Comparison of ENCODE assay signal across 9 mouse cellular contexts in genomic region chr5:104074388-104074787, GRCm38 (mm10). TPM values are rescaled to one million over a fixed set of nuclear protein-coding genes. Genes with fewer than 3 reads are reported as not detected.
DNase-seq lines count a peak whose midpoint lies in the region; ATAC-seq and TF ChIP-seq lines count a peak whose summit lies in the region.
"Had no signal": no experiment of that assay in that cellular context is flagged by ENCODE, and none has a peak within 500 bp of the region (broad histone marks: within the 10 kb centered on the region; RNA-seq: fewer than 3 reads in every experiment).

No protein-coding gene starts in this region.

- H3K4me2 ChIP-seq in kidney, postnatal 0 days (ENCODE audit: low read length), result peak overlapping the region; percentile 34

- H3K4me1 ChIP-seq in kidney, postnatal 0 days (replicated peaks; ENCODE audit: insufficient read depth, low read length), result 0 out of 2 replicates have a peak, but pooled peaks cover 3% of the 10 kb centered on the region
- peaks cover 18% of the 10 kb centered on the region for H3K4me1 ChIP-seq in megakaryocyte, embryonic 14.5 days

- intact Hi-C loops in heart, postnatal 25 days (cut with DNase I), result loop anchor here (5.0 kb wide), 3 partner anchors 72 to 263 kb away; no protein-coding TSS in a partner anchor

- no peak overlapping the region for H3K4me3 ChIP-seq in kidney, postnatal 0 days (replicated peaks; ENCODE audit: low read depth, low read length)
- H3K4me3 ChIP-seq in megakaryocyte, embryonic 14.5 days (replicated peaks), result peak overlapping the region; percentile 29

- H3K9ac ChIP-seq in kidney, postnatal 0 days (ENCODE audit: low read depth, low read length), result no peak overlapping the region

- no peaks in the 10 kb centered on the region for H3K27me3 ChIP-seq in kidney, postnatal 0 days (ENCODE audit: insufficient read depth, low read length)
- peaks cover 20% of the 10 kb centered on the region for H3K27me3 ChIP-seq in megakaryocyte, embryonic 14.5 days (replicated peaks)

- peak; percentile 92 for DNase-seq in heart, adult 11 months
- DNase-seq in heart, postnatal 25 days (ENCODE audit: low spot score), result no peak
- DNase-seq in R1 (ENCODE audit: low read depth, low spot score), result peak; percentile 77
- DNase-seq in cerebellum, postnatal 4 days (ENCODE audit: low spot score in 2 of 2), result peak; percentile 57 to 68
- peak; percentile 23 to 38 for DNase-seq in heart, adult 9 months (ENCODE audit: low spot score in 2 of 2)
- DNase-seq in kidney, postnatal 0 days (ENCODE audit: low spot score), result peak; percentile 80
- DNase-seq in spleen, postnatal 4 days (ENCODE audit: low spot score in 2 of 2), result peak; percentile 47 to 87

- TF ChIP-seq CTCF in kidney, postnatal 0 days (IDR thresholded peaks at IDR 0.05; ENCODE audit: low read depth), result peak; percentile 86

- H3K36me3 ChIP-seq in kidney, postnatal 0 days (ENCODE audit: insufficient read depth, low read length), result no peaks in the 10 kb centered on the region
- H3K36me3 ChIP-seq in megakaryocyte, embryonic 14.5 days (replicated peaks; ENCODE audit: low read length), result no peaks in the 10 kb centered on the region

- 23% methylated on average over 12 of the region's 12 CpGs for WGBS in kidney, postnatal 0 days

- ATAC-seq in kidney, postnatal 0 days (replicated peaks; ENCODE audit: low FRiP score, low read depth), result no peak

- no peaks in the 10 kb centered on the region for H3K9me3 ChIP-seq in kidney, postnatal 0 days (replicated peaks; ENCODE audit: low read length)
- H3K9me3 ChIP-seq in megakaryocyte, embryonic 14.5 days, result peaks cover 2% of the 10 kb centered on the region; the same call in 1 of the 2 replicates

- no peak overlapping the region for H3K27ac ChIP-seq in kidney, postnatal 0 days

RNA-seq across cellular contexts. Expression of gene Gm17660, which starts 3.0 kb away (rescaled TPM):
- total RNA-seq in heart, postnatal 25 days (2021), result not detected
- not detected in 2 replicates for polyA plus RNA-seq in kidney, postnatal 0 days (2015; fragmentation: Nextera tagmentation; extraction: Ambion mirVana)
- not detected in 2 replicates for polyA plus RNA-seq in megakaryocyte, embryonic 14.5 days (2012; ENCODE audit: insufficient read depth, low replicate concordance)
- total RNA-seq: left cerebral cortex, postnatal 25 days had no signal

RNA-seq across cellular contexts. Expression of gene Nudt9, which starts 28.3 kb away (rescaled TPM):
- total RNA-seq in heart, postnatal 25 days (2021), result 10 to 100 TPM; 51.4 to 52.3 TPM
- polyA plus RNA-seq in kidney, postnatal 0 days (2015; fragmentation: Nextera tagmentation; extraction: Ambion mirVana), result 63.1 and 65.1 TPM in 2 replicates
- polyA plus RNA-seq in megakaryocyte, embryonic 14.5 days (2012; ENCODE audit: insufficient read depth, low replicate concordance), result 101 and 144 TPM in 2 replicates

RNA-seq across cellular contexts. Expression of gene Sparcl1, which starts 39.1 kb away (rescaled TPM):
- total RNA-seq in heart, postnatal 25 days (2021), result 100 to 1,000 TPM; 191 to 258 TPM
- 67.2 and 77.5 TPM in 2 replicates for polyA plus RNA-seq in kidney, postnatal 0 days (2015; fragmentation: Nextera tagmentation; extraction: Ambion mirVana)
- not detected in 2 replicates for polyA plus RNA-seq in megakaryocyte, embryonic 14.5 days (2012; ENCODE audit: insufficient read depth, low replicate concordance)

RNA-seq across cellular contexts. Expression of gene Hsd17b11, which starts 52.7 kb away (rescaled TPM):
- total RNA-seq in heart, postnatal 25 days (2021), result 10 to 100 TPM; 25.2 to 29.6 TPM
- polyA plus RNA-seq in kidney, postnatal 0 days (2015; fragmentation: Nextera tagmentation; extraction: Ambion mirVana), result 12.3 and 12.4 TPM in 2 replicates
- polyA plus RNA-seq in megakaryocyte, embryonic 14.5 days (2012; ENCODE audit: insufficient read depth, low replicate concordance), result 0.63 TPM in 1 of 2 replicates, not detected in the other

Comparison
In these comparisons a context has a peak if more than half of its experiments do, and no peak if none do; other contexts are left out.
1. RNA of gene Sparcl1, which starts 39.1 kb away (polyA plus RNA-seq): 67.2 to 77.5 TPM in kidney, postnatal 0 days; not detected in megakaryocyte, embryonic 14.5 days; every median in the first group is over 10 times any median in the second.